Mouse (Mus musculus) left cerebral cortex, postnatal 4 days (tissue): ENCODE measurements around the gene Optc. TPM values are rescaled to one million over a fixed set of nuclear protein-coding genes. Genes with fewer than 3 reads are reported as not detected.
A peak's percentile ranks its signal among the peaks of the same experiment; 100 is the strongest.

Experiments
- DNase-seq: peaks from one replicate; pipeline ENCODE4 v3.0.0-alpha.2; 2022
- intact Hi-C: fragments of 180-260 bp; cut with DNase I; formaldehyde crosslinking; loops from one replicate; pipeline ENCODE4 v1.15.1; 2025
- total RNA-seq, 2 experiments: library from RNA; stranded (reverse); gene quantifications; 2 replicates each; pipeline ENCODE4 v1.2.3; 2021

Optc gene
- total RNA-seq, 2 experiments from 2014 or later = 2.3 to 2.7 TPM

- intact Hi-C loops = no loop called here
These were observed 12.6 kb upstream of the Optc start for GRCm38 (mm10) chr1:133920401-133920800.

DNA sequence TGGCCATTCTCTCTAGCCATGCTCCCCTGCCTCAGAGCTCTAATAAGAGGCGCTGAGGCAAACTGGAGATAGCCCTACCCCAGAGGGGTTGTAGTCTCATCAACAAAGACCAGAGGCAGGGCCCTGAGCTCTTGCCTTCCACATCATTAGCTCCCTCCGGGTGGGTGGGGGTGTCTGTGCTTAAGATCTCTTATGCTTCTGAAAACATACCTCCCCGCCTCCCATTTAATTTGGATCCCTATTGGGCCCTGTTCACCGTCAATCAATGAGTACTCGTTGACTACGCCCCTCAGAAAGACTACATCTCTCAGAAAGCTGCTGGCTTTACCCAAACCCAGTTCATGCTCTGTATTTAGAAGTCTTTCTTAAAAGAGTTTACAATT, 10.3 kb upstream of the Optc start:
- intact Hi-C loops = no loop called here
- no peak for DNase-seq

More at GRCm38 (mm10) chr1:133920401-133920800, 12.6 kb upstream of the Optc start:
- no peak for DNase-seq

DNA sequence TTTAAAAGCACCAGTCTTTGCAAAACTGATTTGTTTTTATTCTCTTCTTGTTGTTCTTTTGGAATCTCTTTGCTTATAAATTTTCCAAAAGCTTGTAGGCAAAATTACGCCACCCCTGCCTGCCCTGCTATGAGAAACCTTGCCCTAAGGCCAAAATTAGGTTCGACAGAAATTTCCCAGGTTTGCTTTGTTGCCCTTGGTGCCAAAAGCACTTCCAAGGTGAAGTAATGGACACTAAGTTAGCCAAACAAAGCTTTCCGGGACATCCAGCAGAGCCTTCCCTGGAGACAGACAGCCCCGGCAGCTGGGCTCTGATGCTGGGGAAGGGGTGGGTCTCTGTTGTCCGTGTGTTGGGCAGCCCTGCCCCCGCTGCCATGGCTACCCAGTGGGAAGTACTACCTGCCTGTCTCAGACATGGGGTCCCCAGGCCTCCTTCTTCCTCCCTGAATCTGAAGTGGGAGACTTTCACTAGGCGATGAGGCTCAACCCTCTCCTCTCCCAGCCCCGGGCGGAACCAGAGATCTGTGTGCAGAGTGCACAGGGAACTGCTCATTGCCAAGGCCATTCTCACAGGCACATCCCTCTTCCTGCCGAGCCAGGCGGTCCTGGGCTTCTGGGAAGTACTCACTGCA, 9.8 kb upstream of the Optc start:
- no peak for DNase-seq
- intact Hi-C loops = no loop called here

- intact Hi-C loops = no loop called here
- DNase-seq = peak; percentile 66
These were observed 8.0 kb upstream of the Optc start for GRCm38 (mm10) chr1:133915723-133916355.

DNA sequence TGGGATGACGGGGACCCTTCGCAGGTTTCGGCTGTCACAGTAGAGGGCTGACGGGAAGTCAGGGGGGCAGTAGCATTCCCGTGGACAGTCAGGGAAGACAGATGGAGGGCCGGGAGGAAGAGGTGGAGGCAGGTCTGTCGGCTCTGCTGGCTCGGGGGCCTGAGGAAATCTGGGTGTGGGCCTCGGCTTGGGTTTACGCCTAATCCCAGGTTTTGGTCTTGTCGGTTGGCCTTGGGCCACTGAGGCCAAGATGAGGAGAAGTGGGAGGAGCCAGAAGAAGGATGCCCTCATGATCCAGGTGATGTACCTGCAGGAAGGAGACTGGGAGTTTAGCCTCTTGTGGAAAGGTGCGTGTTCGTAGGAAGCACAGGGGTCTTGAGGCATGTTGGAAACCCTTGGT, 7.3 kb upstream of the Optc start:
- intact Hi-C loops = no loop called here
- no peak for DNase-seq

DNA sequence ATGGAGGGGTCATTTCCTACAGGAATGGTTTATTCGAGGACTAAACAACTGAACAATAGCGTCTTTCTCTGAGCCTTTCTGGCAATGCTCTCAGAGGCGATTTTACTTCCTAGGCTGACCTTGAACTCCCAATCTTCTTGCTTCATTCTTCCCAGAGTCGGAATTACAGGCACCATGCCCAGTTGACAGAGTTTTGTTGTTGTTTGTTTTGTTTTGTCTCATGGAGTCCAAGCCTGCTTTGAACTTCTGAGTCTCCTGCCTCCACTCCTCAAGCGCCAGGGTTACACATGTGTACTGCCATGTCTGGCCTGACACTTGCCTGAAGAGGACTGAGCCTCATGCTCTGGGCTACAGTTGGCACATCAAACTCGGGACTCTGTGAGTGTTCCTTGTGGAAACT, 5.2 kb upstream of the Optc start:
- intact Hi-C loops = loop anchor here (2.0 kb wide), 1 partner anchor 132 kb away; no protein-coding TSS in a partner anchor
- no peak for DNase-seq

GRCm38 (mm10) chr1:133911456-133911855, 3.7 kb upstream of the Optc start:
- DNase-seq = peak; percentile 73
- intact Hi-C loops = no loop called here

DNA sequence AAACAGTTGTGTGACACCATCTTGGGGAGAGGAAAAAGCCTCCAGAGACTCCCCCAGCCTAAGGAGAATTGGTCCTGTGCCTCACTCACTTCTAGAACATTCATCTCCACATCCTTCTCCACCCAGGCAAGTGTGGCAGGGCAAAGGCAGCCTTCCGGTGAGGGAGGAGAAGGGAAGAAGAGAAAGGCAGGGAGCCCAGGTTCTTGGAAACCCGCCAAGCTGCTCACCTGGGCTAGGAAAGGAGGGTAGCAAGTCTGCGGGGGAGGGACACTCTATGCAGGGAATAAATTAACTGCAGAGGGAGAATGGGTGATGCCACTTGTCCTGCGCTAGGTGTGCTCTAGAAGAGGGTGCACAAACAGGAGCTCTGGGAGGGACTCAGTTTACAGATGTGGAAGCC, 3.2 kb upstream of the Optc start:
- intact Hi-C loops = no loop called here
- DNase-seq = no peak

DNA sequence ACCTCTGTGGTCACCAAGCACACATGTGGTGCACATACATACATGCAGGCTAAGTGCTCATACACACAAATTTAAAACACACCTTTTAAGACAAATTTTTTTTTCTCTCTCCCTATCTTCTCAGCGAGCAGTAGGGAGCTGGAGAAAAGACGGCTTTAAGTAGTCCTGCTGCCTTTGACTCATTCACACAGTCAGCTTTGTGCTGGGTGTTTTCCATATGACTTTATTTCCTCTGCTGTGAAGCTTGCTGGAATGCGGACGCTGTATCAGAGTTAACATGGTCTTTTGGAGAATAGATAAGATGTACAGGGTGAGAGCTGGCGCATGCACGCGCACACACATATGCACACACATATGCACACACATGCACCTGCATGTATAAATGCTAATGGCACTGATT, 2.3 kb upstream of the Optc start:
- intact Hi-C loops = no loop called here
- no peak for DNase-seq

DNA sequence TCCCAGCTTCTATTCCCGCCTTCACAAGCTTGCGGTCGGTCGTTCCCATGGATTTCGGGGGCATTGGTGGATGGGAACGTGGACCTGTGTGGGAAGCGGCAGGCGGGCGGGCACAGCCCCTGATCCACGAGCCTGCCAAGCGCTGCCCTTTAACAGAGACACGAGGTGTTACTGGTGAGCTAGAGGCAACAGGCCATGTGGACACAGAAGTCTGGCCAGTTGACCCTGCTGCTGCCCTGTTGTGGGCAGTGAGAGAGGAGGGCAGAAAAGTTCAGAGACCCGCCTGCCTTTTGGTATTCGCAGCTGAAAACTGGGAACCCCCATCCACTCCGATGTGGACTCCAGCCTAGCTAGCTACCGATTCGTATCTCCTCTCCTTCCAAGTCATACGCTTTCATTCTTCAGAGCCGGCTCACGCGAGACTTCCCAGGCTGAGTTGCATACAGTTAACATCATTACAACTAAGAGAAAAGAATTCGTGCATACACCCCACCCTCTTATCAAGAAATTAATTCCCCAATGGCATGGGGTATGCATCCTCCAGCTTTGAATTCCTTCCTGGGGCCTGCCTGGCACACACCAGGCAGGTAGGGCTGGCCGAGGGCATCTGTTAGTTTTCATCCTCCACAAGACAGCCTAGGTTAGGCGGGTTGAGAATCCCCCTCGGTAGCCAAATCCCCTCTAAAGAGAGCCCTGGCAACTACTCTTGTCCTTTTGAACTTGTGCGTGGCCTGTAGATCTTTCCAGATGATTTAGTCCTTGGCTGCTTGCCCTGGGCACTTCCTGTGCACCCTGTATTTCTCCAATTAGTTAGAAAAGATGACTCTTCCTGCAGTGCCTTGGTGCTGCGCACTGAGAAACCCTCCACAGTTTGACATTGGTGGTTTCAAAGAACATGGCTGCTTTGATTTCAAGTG, 1.1 kb upstream of the Optc start:
- peak; percentile 47 for DNase-seq
- intact Hi-C loops = no loop called here

GRCm38 (mm10) chr1:133906420-133906819, 1.4 kb downstream of the Optc start:
- no peak for DNase-seq
- intact Hi-C loops = no loop called here

DNA sequence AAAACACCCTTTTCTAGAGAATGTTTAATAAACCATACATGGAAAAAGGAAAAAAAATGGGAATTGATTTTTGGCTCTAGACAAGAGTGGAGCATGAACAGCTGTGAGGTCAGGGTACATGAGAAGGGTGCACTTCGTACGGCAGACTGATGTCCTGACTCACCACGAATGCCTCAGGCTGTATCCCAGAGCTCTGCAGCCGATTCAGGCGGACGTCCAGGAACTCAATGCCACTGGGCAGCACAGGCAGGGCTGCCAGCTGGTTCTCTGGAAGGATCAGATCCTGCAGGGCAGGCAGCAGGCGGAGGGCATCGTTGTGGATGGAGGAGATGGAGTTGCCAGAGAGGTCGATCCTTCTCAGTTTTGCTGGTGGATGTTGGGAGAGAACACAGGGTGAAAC, 7.0 kb downstream of the Optc start:
- intact Hi-C loops = no loop called here
- peak; percentile 79 for DNase-seq

GRCm38 (mm10) chr1:133899043-133899542, 8.7 kb downstream of the Optc start:
- intact Hi-C loops = no loop called here

DNA sequence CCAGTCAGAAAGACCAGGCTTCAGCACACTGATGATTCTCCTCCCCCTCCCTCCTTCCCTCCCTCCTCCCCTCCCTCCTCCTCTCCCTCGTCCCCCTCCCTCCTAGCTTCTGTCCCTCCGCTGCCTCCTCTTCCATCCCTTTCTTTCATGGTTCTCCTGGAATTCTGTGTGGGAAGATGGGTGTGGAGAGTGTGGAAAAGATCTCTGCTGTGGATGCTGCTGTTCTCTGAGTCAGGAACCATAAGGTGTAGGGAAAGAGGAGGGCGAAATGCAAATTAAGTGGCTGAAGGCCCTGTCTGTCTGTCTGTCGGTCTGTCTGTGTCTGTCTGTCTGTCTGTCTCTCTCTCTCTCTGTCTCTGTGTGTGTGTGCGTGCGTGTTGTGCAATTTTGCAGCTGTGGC, 10.5 kb downstream of the Optc start:
- intact Hi-C loops = loop anchor here (2.0 kb wide), 1 partner anchor 160 kb away; no protein-coding TSS in a partner anchor
- no peak for DNase-seq

More at GRCm38 (mm10) chr1:133899043-133899542, 8.7 kb downstream of the Optc start:
- DNase-seq = no peak

- intact Hi-C loops = no loop called here
- DNase-seq = no peak
These were observed 16.3 kb downstream of the Optc start for GRCm38 (mm10) chr1:133891489-133891888.

GRCm38 (mm10) chr1:133889949-133890598, 17.7 kb downstream of the Optc start:
- intact Hi-C loops = no loop called here
- DNase-seq = no peak

DNA sequence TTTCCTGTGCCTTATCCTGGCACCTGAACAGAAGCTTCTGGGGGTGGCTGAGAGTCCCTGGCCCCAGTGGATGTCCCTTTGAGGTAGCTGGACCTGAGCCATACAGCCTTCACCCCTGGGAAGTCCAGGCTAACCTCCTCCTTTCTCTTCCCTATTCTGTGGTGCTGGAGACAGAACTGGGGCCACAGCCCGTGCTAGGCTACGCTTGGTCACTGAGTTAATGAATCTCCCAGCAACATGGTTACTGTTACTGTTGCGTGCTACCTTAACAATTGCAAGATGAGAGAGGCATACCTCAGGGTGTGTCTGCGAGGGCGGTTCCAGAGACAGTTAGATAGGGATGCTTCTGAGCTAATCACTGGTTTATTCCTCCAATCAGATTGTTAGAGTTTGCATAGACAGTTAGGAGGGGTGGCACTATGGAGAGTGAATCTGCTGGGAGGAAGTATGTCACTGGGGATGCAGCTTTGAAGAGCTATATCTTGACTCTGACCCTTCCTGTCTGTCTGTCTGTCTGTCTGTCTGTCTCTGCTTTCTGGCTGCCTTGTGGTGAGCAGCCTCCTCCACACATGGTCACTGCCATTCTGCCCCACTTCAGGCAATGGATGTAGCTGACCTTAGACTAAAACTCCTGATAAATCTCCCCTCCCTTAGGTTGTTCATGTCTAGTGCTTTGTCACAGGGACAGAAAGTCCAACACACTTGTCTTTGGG, 20.1 kb downstream of the Optc start:
- no peak for DNase-seq
- intact Hi-C loops = no loop called here

DNA sequence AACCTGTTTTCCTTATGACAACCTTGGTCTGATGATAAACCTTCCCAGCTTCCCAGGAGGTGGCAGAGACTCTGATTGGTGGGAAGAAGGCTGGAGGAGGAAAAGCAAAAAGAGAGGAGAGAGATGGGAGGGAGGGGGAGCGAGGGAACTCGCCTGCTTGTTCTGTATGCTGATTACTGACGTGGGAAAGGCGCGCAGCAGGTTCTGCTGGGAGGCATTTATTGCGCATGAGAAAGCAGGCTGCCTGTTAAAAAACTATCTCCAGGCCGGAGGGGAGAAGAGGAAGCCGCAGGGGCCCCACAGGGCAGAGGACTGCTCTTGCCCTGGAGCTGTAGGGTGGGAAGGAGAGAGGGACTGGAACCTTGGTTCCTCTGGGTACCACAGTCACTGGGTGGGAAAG, 20.8 kb downstream of the Optc start:
- intact Hi-C loops = no loop called here
- peak; percentile 68 for DNase-seq

DNA sequence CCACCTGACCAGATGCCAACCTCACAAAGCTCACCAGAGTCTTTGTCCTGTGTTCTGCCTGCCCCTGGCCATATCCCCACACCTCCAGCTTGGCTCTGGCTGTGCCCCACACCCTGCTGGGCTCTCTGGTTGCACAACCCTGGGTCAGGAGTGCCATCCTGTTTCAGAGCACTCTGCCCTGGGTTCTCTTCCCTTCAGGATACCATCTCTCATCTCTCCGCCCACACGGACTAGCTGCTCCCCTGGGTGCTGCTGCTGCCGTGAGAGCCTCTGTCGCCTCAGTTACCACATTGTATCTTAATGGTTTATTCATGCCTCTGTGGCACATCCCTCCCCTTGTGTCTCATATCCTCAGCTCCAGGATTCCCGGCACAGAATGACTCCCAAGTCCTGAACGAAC, 21.4 kb downstream of the Optc start:
- DNase-seq = no peak
- intact Hi-C loops = no loop called here

GRCm38 (mm10) chr1:133885811-133886210, 22.0 kb downstream of the Optc start:
- intact Hi-C loops = no loop called here
- DNase-seq = no peak
